Mouse (Mus musculus) layer of hippocampus, adult 9-11 months (tissue): ENCODE measurements at regions not wholly inside any gene's neighbourhood (a gene's known extent, or its start where the extent isn't known, plus 50 kb on each side); places are given as distances from the start of the nearest gene placed in this dataset.

Experiments used
- DNase-seq: peaks from one replicate; pipeline ENCODE4 v3.0.0; 2022

DNA sequence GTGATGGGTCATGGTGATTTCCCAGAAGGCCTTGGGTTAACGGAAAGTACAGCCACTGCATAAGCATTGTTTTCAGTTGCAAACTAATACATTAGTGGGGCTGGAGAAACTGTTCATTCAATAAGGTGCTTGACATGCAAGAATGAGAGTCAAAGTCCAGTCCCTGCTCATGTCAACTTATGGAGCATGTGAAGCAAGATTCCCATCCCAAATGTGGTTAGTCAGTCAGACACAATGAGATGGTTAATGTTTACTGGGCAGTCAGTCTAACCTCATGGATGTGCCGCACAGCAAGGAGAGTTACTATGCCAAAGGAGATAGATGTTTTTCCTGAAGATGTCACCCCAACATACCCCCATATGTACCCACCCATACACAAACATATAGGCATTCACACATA is 993.8 kb upstream of the Jmjd1c start:
- DNase-seq: no peak

DNA sequence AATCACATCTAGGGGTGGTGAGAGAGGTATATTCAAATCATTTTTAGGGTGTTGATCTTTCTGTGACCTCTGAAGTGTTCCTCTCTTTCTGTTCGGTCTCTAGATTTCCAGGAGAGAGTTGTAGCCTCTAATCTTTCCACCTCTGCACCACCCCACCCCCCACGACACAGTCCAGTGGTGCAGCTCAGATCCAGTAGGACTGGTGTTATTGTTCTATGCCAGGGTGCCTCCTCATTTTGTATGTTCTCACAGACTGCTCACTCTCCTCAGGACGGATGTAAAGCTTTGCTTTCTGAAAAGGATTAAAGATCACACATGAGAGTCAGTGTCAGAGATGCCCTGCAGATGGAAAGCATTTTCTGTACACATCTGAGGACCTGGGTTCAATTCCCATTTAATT is 964.6 kb upstream of the Jmjd1c start:
- no peak for DNase-seq

DNA sequence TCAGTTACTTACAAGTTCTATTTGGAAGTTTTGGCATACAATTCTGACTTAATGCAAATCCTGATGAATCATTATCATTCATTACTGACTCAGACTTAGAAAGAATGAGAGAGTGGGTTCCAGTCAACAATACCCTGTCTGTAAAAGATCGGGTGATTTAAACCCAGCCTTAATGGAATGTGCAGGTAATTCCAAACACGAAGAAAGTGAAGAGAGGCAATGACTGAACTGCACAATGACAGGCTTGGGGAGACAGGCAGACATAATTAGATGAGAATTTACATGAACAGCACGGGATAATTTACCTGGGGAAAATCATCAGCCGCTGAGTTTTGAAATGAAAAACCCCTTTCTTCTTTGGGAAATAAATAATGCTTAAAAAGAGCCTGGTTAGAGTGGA is 963.9 kb upstream of the Jmjd1c start:
- DNase-seq: no peak

DNA sequence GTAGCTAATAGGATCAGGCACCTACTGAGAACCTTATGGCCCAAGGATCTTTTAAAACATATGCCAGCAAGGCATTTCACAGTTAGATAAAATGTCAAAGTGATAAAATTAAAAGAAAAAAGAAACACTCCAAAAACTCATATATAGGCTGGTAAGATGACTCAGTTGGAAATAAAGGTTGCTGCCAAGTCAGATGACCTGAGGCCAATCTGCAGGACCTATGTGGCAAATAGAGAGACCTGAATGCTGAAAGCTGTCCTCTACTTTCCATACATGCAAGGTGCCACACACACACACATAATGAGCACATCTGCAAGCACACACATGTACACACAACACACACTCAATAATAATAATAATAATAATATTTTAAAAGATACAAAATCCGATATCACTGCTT is 953.5 kb upstream of the Jmjd1c start:
- DNase-seq: no peak

DNA sequence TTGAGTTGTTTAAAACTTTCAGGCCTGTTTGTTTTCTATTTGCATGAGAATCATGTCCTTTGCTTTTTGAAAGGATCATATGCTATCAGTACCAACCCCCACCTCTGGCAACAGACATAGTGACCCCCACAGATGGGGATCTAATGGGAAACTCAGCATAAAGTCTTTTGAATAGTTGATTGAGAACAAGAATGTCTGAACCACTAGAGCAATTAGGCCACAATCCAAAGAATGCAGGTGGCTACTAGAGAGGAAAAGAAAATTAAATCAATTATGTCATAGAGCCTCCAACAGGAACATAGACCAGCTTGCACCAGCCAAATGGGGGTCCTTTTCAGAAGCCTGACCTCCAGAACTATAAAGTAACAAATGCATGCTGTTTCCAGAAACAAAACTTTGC is 953.0 kb upstream of the Jmjd1c start:
- DNase-seq: no peak

DNA sequence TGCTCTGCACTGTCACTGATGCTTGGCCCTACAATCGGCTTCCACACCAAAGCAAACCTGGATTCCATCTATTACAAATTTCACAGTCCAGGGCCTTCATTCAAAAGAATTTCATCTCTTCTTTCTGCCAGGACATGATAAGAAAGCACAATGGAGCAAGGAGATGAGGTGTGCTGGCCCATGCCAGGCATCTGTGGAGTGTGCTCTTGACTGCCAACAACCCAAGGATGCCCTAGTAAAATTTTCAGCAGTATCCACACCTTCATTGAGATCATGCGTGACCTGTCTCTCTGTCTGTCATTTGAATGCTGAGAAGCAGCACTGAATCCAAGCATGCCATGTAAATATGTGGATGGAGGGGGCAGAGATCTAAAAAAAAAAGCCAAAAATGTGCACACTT is 945.0 kb upstream of the Jmjd1c start:
- no peak for DNase-seq

DNA sequence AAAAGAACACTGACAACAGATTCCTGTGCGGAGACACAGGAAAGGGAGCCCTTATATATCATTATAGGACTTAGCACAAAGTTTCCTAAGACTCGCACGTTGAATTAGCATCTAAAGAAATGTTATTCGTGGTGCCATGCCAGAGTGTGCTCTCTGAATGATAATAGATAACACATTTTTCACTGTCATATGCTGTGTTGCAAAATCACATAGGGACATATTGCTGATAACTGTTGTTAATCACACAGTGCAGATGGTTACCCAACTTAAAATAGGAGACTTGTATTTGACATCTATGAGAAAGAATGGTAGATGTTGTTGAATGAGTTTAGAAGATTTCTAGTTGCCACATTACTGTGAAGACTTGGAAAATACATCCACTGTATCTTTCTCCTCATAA is 943.1 kb upstream of the Jmjd1c start:
- DNase-seq: peak; percentile 51

DNA sequence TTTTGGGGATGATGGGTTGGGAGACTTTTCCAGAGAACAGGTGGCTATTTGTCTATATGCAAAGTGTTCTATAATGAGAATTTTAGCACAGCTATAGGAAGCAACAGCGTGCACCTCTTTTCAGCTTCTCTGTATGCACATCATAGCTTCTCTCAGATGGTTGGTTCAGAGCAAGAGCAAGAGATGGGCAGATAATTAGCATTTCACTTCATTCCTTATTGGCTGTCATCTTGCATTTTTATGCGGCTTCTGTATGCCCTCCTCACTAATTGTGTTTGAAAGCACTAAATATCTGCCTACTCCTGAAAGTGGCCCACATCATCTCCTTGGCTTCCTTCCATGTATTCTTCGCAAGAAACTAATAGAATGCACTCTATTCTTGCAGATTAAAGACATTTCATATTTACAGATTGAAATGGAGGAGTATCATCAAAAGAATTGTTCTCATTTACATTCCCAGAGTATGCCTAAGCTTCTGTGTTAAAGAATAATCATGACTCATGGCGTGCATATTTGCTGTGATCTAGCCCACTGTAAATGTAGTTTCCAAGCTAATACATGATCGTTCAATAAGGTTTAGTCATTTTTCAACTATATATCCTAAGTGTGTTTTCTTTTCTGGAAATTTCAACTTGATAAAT is 934.9 kb upstream of the Jmjd1c start:
- DNase-seq: no peak

DNA sequence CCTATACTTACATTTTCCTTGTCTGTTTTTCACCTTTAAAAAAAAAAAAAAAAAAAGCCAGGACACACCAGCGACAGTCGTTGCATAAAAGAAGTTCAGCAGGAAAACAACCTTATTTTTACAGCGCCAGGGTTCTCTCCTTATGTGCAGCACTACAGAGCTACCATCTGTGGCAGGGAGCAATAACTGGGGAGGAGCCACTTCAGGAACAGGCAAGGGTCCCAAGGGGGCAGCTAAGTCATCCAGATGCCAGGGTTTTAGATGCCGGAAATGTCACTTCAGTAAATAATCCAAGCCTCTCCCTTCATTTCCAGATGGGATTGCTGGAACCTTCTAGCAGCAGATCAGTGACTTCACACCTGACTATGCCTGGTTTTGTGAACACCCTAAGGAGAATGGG is 923.1 kb upstream of the Jmjd1c start:
- DNase-seq: no peak

DNA sequence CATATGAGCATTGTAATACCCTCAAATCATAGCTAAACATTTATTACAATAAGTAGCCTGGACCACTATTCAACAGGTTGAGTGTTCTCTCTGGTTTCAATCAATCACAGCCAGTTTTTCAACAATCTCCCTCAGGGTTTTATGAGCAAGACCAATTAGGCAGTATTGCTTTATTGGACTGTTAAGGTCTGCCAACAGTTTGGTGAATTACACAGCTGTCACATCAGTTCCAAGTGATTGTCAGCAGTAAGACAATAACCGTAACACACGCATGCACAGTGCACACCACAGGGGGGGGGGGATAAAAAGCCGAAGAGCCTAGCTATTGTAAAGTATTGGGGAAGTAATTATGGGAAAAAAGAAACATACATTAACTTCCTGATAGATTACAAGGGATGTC is 918.6 kb upstream of the Jmjd1c start:
- no peak for DNase-seq

DNA sequence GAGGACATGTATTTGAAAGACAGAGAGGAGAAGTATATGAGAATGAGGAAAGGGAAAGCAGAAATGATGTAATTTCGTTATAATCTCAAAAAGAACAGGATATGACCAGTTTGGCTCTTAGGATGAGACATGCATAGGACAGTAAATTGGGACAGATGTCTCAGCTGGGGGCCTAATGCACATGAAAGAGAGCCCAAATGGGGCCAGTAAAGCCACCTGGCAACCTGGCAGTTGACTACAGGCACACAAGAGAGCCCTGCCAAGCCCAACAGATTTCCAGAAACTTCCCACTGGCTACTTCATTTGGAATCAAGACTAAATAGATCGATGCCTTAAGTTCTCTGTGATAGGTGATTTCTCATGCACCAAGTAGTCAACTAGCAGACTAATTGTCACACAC is 914.7 kb upstream of the Jmjd1c start:
- no peak for DNase-seq

DNA sequence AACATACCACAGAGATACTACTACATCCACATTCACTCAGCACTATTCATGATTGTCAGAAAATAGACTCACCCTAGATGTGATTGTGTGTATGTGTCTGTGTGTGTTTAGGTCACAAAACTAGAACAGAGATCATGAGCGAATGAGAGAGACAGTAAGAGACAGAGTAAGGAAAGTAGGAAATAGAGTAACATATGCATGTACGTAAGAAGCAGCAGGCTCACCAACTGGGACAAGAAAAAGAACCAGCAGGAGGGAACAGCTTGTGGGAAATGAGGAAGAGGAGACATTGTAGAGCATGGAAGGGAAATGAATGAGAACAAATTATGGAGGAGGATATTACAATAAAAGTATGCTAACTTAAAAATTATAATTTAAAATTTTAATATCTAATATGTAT is 912.9 kb upstream of the Jmjd1c start:
- DNase-seq: no peak

DNA sequence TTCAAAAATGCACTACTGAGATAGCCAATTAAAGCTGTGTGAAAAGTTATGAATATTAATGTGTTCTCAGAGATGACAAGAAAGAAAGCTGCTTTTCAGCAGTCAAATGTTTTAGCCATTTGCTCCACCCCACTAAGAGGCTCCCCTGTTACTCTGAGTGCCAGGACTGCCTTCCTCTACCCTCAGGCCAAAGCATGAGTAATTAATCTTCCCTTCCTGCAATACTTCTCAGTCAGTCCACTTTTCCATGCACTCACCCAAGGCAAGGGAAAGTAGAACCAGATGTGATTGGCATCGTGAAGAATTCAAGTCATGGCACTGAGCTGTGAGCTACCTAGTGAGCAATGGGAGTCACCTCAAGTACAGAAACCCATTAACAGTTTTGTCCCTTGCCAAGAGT is 908.9 kb upstream of the Jmjd1c start:
- no peak for DNase-seq

DNA sequence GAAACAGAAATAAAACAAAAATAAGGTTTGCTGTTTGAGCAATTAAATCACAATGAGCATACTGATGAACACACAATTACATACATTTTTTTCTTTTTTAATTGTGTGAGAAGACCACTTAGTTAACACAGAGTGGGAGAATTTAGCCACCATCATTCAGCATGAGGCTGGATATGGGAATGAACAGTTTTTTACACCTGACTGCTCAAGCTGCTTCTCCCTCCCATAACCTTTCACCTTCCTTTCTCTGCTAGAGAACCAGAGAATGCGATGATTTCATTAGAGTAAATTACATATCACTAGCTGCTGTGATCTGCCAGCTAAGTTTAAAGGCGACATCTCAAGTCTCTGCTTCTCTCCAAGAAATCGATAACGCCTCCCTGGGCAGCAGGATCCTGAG is 894.8 kb upstream of the Jmjd1c start:
- DNase-seq: no peak

DNA sequence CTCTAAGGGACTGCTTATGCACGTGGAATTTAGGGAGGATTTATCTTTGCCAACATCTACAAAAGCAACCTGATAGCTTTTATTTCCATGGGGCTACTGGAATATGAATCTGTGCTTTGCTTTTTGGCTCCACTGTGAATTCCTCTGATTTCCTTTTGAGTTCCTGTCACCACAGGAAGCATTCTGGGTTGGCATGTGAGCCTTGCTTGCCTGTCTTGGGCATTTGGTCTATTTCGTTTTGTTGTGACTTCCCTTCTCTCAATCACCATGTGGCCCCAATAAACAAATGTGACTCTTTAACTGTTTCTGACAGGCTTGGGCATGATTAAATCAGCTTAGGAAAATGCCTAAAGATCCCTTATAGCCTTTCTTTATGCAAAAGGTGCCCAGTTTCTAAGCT is 867.8 kb upstream of the Jmjd1c start:
- DNase-seq: no peak

DNA sequence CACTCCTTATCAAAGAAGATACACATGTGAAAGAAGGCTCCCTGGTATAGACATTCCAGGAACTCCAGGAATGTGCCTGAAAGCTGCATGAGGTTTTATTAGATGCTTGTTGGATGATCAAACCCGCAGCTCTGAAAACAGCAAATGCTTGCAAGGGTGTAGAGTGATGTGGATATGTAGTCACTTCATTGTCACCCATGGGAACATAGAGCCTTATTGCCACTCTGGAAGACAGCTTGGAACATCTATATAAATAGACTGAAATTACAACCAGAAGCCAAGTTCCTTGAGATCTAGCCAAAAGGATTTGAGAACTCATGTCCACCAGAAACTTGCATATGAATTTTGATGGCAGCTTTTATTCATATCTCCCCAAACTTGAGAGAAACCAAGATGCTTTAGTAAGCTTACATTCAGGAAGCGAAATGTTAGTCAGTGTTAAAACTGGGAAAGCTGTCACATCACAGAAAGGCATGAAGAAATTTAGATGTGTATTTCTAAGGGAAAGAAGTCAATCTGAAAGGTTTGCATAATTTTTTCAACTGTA is 861.5 kb upstream of the Jmjd1c start:
- DNase-seq: no peak

DNA sequence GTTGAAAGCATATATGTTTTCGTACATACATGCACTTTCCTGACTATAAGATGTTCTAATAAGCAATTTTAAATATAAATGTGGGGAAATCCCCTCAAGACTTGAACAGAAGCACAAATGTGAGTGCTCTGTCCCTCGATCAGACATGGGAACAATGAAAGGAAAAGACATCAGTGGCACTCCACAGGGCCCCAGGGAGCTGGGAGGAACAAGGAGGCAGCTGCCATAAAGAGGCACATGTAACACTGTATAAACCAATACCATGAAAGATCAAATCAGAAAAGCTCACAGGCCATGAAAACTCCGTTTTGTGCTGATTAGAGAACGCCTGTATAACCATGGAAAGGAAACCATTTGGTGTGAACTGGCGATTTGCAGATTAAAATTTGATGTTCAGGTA is 839.5 kb upstream of the Jmjd1c start:
- DNase-seq: no peak

DNA sequence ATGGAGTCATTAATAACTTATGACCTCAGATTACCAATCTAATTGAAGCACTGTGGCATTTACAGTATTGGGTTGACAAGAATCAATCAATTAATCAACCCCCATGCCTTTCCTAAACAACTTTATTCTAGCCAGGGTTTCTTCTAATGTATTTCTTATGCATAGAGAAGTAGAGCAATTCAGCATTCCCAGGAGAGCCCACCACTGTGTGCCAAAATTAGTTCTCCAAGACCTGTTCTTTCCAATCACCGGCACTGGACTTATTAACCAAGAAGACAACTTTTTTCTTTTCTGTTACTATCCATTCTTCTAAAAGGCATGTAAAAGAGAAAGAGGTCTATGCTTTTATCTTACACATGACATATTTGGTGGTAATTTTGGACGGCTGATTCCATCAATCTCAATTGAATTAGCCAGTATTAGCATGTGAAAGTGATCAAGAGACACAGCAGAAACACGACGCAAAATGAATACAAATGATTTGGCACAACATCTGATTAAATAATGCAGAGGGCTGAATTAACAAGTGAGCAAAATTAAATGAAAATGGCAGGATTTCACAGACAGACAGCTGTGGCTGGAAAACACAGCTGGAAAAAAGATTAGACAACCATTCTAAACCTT is 825.2 kb upstream of the Jmjd1c start:
- no peak for DNase-seq

DNA sequence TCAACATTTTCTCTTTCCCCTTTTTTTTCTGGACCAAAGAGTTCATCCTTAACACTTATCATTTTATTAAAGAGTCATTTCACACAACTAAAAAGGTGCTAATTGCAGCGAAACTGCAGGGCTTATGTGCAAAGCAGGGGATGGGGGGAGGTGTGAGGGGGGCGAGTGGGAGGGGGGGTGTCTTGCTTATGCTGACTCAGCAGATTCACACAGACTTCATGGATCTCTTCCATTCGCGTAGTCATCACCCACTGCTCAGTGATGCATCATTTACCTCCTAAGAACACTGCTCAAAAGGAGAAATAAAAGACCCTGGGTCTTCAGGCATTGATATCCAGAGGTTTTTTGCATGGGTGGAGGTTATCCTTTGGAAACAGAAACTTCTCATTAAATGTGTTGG is 800.3 kb upstream of the Jmjd1c start:
- DNase-seq: no peak

DNA sequence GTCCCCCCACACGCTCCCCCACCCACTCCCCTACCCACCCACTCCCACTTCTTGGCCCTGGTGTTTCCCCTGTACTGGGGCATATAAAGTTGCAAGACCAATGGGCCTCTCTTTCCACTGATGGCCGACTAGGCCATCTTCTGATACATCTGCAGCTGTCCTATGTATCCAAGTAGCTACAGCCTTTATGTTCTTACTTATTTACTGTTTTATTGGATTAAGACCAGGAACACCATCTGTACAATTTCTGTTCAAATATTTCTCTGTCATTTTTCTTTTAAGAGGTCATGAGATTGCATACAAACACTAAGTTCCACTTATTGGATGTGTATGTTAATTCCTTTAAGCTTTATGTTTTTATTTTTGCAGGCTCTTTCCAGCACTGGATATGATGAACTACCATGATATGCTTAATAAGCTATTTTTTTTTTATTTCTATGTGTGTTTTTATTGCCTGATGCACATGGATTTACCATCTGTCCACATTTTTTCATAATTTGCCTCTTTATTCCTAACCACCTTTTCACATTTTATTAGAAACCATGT is 792.6 kb upstream of the Jmjd1c start:
- DNase-seq: no peak

DNA sequence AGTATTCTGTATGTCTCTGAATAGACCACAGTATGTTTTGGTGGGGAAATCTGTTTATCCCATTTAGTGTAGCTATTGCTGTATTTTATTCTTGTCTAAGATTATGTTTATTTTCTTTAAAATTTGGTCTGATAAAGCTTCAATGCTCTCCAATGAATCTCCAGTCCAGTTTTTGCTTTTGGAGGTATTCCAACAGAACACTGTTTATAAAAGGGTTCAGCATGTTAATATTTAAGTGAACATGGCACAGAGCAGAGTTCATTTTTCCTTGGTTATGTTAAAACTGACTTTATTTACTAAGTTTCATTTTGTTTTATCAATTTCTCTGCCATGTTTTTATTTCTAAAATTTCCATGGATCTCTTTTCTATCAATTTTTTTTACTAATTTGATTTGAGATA is 791.0 kb upstream of the Jmjd1c start:
- no peak for DNase-seq

DNA sequence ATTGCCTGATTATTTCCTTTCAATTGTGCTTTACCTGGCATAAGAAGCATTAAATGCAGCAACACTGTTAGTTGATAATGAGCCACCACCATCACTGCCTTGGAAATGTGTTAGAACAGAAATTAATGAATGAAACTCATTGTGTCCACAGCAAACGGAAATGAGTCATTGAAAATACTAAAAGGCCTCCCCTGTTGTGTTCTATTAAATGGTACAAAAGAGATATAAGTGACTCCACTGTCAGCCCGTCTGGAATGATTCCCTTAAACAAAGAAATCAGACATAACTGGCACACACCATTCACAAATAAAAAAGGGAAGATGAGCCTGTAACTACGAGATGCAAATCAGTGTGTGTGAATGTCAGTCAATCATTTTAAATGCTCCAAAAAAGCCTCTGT is 764.8 kb upstream of the Jmjd1c start:
- no peak for DNase-seq

DNA sequence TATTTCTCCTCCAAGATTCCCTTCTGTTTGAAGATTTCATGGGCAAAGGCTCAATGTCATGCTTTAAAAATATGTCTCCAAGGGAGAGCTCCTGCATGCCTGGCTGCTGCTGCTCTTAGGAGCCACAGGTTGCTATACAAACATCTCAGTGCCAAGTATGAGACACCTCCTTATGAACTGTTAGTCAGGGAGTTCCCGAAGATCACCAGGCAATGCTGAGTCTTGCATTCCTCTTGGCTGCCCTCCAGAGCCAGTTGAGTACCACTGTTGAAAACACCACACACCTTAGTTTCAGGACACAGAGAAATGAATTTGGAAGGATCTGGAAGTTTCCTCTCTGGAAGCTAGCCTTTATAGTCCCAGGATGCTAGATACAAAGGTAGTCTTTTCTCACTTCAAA is 757.9 kb upstream of the Jmjd1c start:
- DNase-seq: no peak

DNA sequence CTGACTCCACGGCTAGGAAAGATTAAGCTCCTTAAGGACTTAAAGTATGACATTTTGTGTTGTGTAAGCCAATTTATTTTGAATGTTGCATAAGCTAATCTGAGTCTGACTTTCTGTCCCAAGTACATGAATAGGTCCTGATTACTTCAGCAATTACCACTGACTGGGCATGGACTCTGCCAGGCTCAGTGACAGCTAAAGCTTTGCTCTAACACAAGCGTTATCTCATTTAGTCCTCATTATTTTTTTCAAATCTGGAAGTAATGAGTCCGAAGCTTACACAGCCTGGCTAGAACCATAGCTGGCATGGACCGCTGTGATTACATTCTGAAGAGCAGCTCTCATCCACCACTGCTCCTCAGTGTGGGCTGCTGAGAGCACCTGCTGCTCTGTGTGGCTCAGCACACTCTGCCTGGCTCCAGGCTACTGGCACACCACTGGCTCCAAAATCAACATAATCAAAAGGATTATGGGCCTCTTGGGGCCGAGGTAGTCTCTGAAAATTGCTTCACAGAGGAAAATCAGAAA is 753.0 kb upstream of the Jmjd1c start:
- peak; percentile 5 for DNase-seq

DNA sequence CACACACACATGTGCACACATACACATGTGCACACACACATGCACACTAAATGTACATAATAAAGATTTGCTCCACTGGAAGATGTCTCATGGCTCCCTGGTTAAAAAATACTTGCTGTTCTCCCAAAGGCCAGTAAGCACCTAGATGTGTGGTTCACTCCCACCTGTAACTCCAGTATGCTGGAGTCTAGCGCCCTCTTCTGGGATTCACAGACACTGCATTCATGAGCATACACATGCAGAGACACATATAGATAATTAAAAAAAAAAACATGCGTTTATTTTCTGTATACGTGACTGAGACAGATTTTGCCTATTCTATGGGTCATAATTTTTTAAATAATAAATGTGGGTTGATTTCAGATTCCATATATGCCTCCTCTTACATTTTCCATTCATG is 747.5 kb upstream of the Jmjd1c start:
- no peak for DNase-seq
